Mouse (Mus musculus): ENCODE data around the gene Naa38. TPM values are rescaled to one million over a fixed set of nuclear protein-coding genes. Genes with fewer than 3 reads are reported as not detected.
A peak's percentile ranks its signal among the peaks of the same experiment; 100 is the strongest.

Naa38 gene
- polyA plus RNA-seq, 1 experiment from 2014 or later = 174 TPM

- ATAC-seq (ENCODE audit: insufficient number of reproducible peaks, insufficient read depth, low FRiP score, low read depth) = no peak
- peaks cover 32% of the 10 kb centered on the region for H3K36me3 ChIP-seq (ENCODE audit: control insufficient read depth, insufficient read depth, low read length)
- peak overlapping the region; percentile 66 to 97 for H3K27ac ChIP-seq (replicated peaks in 1 of 2; ENCODE audit: control insufficient read depth in 1 of 2, insufficient read depth in 1 of 2, low read depth in 2 of 2, low read length in 2 of 2)
- peak overlapping the region; percentile 93 for H3K4me2 ChIP-seq (ENCODE audit: low read length)
- peaks cover 29 to 42% of the 10 kb centered on the region in 2 experiments for H3K4me1 ChIP-seq (ENCODE audit: control insufficient read depth in 2 of 2, insufficient read depth in 2 of 2, low read length in 2 of 2)
- no peaks in the 10 kb centered on the region for H3K9me3 ChIP-seq (ENCODE audit: control insufficient read depth, low read length)
- WGBS = 32% methylated on average over 6 of the region's 6 CpGs
- peak overlapping the region; percentile 7 to 97; a peak in 3 of 4 replicates for H3K4me3 ChIP-seq (ENCODE audit: control insufficient read depth in 1 of 2, insufficient read depth in 1 of 2, low read depth in 1 of 2, low read length in 2 of 2)
- H3K9ac ChIP-seq (ENCODE audit: low read length) = peak overlapping the region; percentile 56
- H3K27me3 ChIP-seq (ENCODE audit: control insufficient read depth, insufficient read depth, low read length) = no peaks in the 10 kb centered on the region
Observed at GRCm38 (mm10) chr11:69365722-69366121, 29.6 kb upstream of the Naa38 start.

- peak; percentile 66 for ATAC-seq (ENCODE audit: insufficient number of reproducible peaks, insufficient read depth, low FRiP score, low read depth)
- H3K4me3 ChIP-seq (ENCODE audit: control insufficient read depth in 1 of 2, insufficient read depth in 1 of 2, low read depth in 1 of 2, low read length in 2 of 2) = peak overlapping the region; percentile 7 to 97
- H3K36me3 ChIP-seq (ENCODE audit: control insufficient read depth, insufficient read depth, low read length) = peaks cover 26% of the 10 kb centered on the region
- H3K27me3 ChIP-seq (ENCODE audit: control insufficient read depth, insufficient read depth, low read length) = no peaks in the 10 kb centered on the region
- peak overlapping the region; percentile 93 for H3K4me2 ChIP-seq (ENCODE audit: low read length)
- peak overlapping the region; percentile 99 for H3K9ac ChIP-seq (ENCODE audit: low read length)
- peaks cover 32 to 47% of the 10 kb centered on the region in 2 experiments for H3K4me1 ChIP-seq (ENCODE audit: control insufficient read depth in 2 of 2, insufficient read depth in 2 of 2, low read length in 2 of 2)
- 1% methylated on average over 26 of the region's 26 CpGs for WGBS
- H3K27ac ChIP-seq (replicated peaks in 1 of 2; ENCODE audit: control insufficient read depth in 1 of 2, insufficient read depth in 1 of 2, low read depth in 2 of 2, low read length in 2 of 2) = peak overlapping the region; percentile 66 to 97
- no peaks in the 10 kb centered on the region for H3K9me3 ChIP-seq (ENCODE audit: control insufficient read depth, low read length)
Observed at GRCm38 (mm10) chr11:69366157-69366854, 29.0 kb upstream of the Naa38 start.

GRCm38 (mm10) chr11:69366855-69367615 is 28.3 kb upstream of the Naa38 start:
- Histone ChIP-seq H3K4me2 (ENCODE audit: low read length) (peak overlapping the region; percentile 93), H3K27ac (replicated peaks in 1 of 2; ENCODE audit: control insufficient read depth in 1 of 2, insufficient read depth in 1 of 2, low read depth in 2 of 2, low read length in 2 of 2) (peak overlapping the region; percentile 79 to 97), H3K4me3 (ENCODE audit: control insufficient read depth in 1 of 2, insufficient read depth in 1 of 2, low read depth in 1 of 2, low read length in 2 of 2) (peak overlapping the region; percentile 89 to 97), H3K9ac (ENCODE audit: low read length) (peak overlapping the region; percentile 99), H3K4me1 (ENCODE audit: control insufficient read depth in 2 of 2, insufficient read depth in 2 of 2, low read length in 2 of 2) (peaks cover 34 to 53% of the 10 kb centered on the region in 2 experiments), H3K9me3 (ENCODE audit: control insufficient read depth, low read length) (no peaks in the 10 kb centered on the region), H3K36me3 (ENCODE audit: control insufficient read depth, insufficient read depth, low read length) (peaks cover 19% of the 10 kb centered on the region), H3K27me3 (ENCODE audit: control insufficient read depth, insufficient read depth, low read length) (no peaks in the 10 kb centered on the region)
- WGBS = under 1% methylated on average over 22 of the region's 22 CpGs
- no peak for ATAC-seq (ENCODE audit: insufficient number of reproducible peaks, insufficient read depth, low FRiP score, low read depth)

- Histone ChIP-seq H3K36me3 (ENCODE audit: control insufficient read depth, insufficient read depth, low read length) (peaks cover 13% of the 10 kb centered on the region), H3K27ac (replicated peaks in 1 of 2; ENCODE audit: control insufficient read depth in 1 of 2, insufficient read depth in 1 of 2, low read depth in 2 of 2, low read length in 2 of 2) (peak overlapping the region; percentile 79 to 97), H3K4me1 (ENCODE audit: control insufficient read depth in 2 of 2, insufficient read depth in 2 of 2, low read length in 2 of 2) (peaks cover 39 to 60% of the 10 kb centered on the region in 2 experiments), H3K27me3 (ENCODE audit: control insufficient read depth, insufficient read depth, low read length) (no peaks in the 10 kb centered on the region), H3K9me3 (ENCODE audit: control insufficient read depth, low read length) (no peaks in the 10 kb centered on the region), H3K4me3 (ENCODE audit: control insufficient read depth in 1 of 2, insufficient read depth in 1 of 2, low read depth in 1 of 2, low read length in 2 of 2) (peak overlapping the region; percentile 89 to 97), H3K9ac (ENCODE audit: low read length) (peak overlapping the region; percentile 99), H3K4me2 (ENCODE audit: low read length) (peak overlapping the region; percentile 93)
- ATAC-seq (ENCODE audit: insufficient number of reproducible peaks, insufficient read depth, low FRiP score, low read depth) = peak; percentile 7; the same call in 1 of the 2 replicates
- 1% methylated on average over 22 of the region's 22 CpGs for WGBS
Observed at GRCm38 (mm10) chr11:69367616-69368355, 27.5 kb upstream of the Naa38 start.

GRCm38 (mm10) chr11:69368356-69369214 is 26.7 kb upstream of the Naa38 start:
- Histone ChIP-seq H3K4me3 (ENCODE audit: control insufficient read depth in 1 of 2, insufficient read depth in 1 of 2, low read depth in 1 of 2, low read length in 2 of 2) (peak overlapping the region; percentile 89 to 97), H3K27me3 (ENCODE audit: control insufficient read depth, insufficient read depth, low read length) (no peaks in the 10 kb centered on the region), H3K9me3 (ENCODE audit: control insufficient read depth, low read length) (no peaks in the 10 kb centered on the region), H3K4me2 (ENCODE audit: low read length) (peak overlapping the region; percentile 93), H3K27ac (replicated peaks in 1 of 2; ENCODE audit: control insufficient read depth in 1 of 2, insufficient read depth in 1 of 2, low read depth in 2 of 2, low read length in 2 of 2) (peak overlapping the region; percentile 78 to 97), H3K36me3 (ENCODE audit: control insufficient read depth, insufficient read depth, low read length) (peaks cover 9% of the 10 kb centered on the region), H3K4me1 (ENCODE audit: control insufficient read depth in 2 of 2, insufficient read depth in 2 of 2, low read length in 2 of 2) (peaks cover 39 to 63% of the 10 kb centered on the region in 2 experiments), H3K9ac (ENCODE audit: low read length) (peak overlapping the region; percentile 99)
- under 1% methylated on average over 44 of the region's 106 CpGs for WGBS
- peak; percentile 16 for ATAC-seq (ENCODE audit: insufficient number of reproducible peaks, insufficient read depth, low FRiP score, low read depth)

GRCm38 (mm10) chr11:69369215-69369989 is 25.9 kb upstream of the Naa38 start, which contains the start of gene Chd3:
TSS of gene Chd3 (minus strand) at chr11:69369406.
- peak within 1 kb of the TSS; percentile 78 to 97 for H3K27ac ChIP-seq (replicated peaks in 1 of 2; ENCODE audit: control insufficient read depth in 1 of 2, insufficient read depth in 1 of 2, low read depth in 2 of 2, low read length in 2 of 2)
- peak within 1 kb of the TSS; percentile 89 to 97 for H3K4me3 ChIP-seq (ENCODE audit: control insufficient read depth in 1 of 2, insufficient read depth in 1 of 2, low read depth in 1 of 2, low read length in 2 of 2)
- peak within 1 kb of the TSS; percentile 99 for H3K9ac ChIP-seq (ENCODE audit: low read length)
- no peaks in the 10 kb centered on the region for H3K9me3 ChIP-seq (ENCODE audit: control insufficient read depth, low read length)
- H3K36me3 ChIP-seq (ENCODE audit: control insufficient read depth, insufficient read depth, low read length) = peaks cover 10% of the 10 kb centered on the region; the same call in 1 of the 2 replicates
- no peak for ATAC-seq (ENCODE audit: insufficient number of reproducible peaks, insufficient read depth, low FRiP score, low read depth)
- peak within 1 kb of the TSS; percentile 93 for H3K4me2 ChIP-seq (ENCODE audit: low read length)
- no peaks in the 10 kb centered on the region for H3K27me3 ChIP-seq (ENCODE audit: control insufficient read depth, insufficient read depth, low read length)
- WGBS = 4% methylated on average over 18 of the region's 34 CpGs
- peaks cover 37 to 60% of the 10 kb centered on the region in 2 experiments for H3K4me1 ChIP-seq (ENCODE audit: control insufficient read depth in 2 of 2, insufficient read depth in 2 of 2, low read length in 2 of 2)

Data from heart, embryonic 14.5 days (tissue).